19 mouse cellular contexts compared by ENCODE assay signal in the genomic region with DNA sequence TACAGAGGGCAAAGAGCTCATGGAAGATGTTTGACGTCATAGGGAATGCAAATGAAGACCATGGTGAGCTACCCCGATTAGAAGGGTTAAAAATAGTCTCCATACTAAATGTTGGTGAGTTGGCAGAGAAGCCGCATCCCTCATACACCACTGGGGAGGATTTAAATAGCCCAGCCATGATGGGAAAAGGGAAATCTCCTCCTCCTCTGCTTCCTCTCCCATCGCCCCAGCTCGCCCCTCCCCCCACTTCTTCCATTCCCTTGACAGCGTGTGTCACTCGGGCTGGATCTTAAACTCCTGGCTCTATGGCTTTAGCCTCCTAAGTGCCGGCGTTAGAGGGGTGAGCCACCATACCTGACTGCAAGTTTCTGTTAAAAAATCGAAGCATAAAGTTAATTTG.
DNase-seq lines count a peak whose midpoint lies in the region; ATAC-seq and TF ChIP-seq lines count a peak whose summit lies in the region.
"Had no signal": no experiment of that assay in that cellular context is flagged by ENCODE, and none has a peak within 500 bp of the region (broad histone marks: within the 10 kb centered on the region; RNA-seq: fewer than 3 reads in every experiment).

No protein-coding gene starts in this region.

- no peak overlapping the region for H3K9ac ChIP-seq in heart, embryonic 12.5 days
- no peak overlapping the region for H3K9ac ChIP-seq in heart, embryonic 14.5 days (ENCODE audit: low read length)
- H3K9ac ChIP-seq in heart, postnatal 0 days (replicated peaks; ENCODE audit: low read depth, low read length): no peak overlapping the region
- H3K9ac ChIP-seq: embryonic facial prominence, embryonic 12.5 days; forebrain, embryonic 15.5 days; hindbrain, embryonic 15.5 days had no signal

- H3K9me3 ChIP-seq in heart, embryonic 12.5 days (replicated peaks): no peaks in the 10 kb centered on the region
- no peaks in the 10 kb centered on the region for H3K9me3 ChIP-seq in heart, embryonic 14.5 days (ENCODE audit: control insufficient read depth, low read length)
- H3K9me3 ChIP-seq in heart, postnatal 0 days (replicated peaks; ENCODE audit: control insufficient read depth, low read length): no peaks in the 10 kb centered on the region
- H3K9me3 ChIP-seq: embryonic facial prominence, embryonic 12.5 days; forebrain, embryonic 15.5 days; hindbrain, embryonic 15.5 days had no signal

- ATAC-seq in heart, embryonic 12.5 days (ENCODE audit: insufficient number of reproducible peaks, low FRiP score): no peak
- ATAC-seq in heart, embryonic 14.5 days (ENCODE audit: insufficient number of reproducible peaks, insufficient read depth, low FRiP score, low read depth): no peak
- peak; percentile 50 for ATAC-seq in heart, postnatal 0 days (ENCODE audit: insufficient read depth, low read depth)
- ATAC-seq: forebrain, embryonic 15.5 days; intestine, embryonic 16.5 days had no signal

- intact Hi-C loops in left cerebral cortex, adult 2 months (cut with DNase I): no loop called here

- no peak overlapping the region for H3K27ac ChIP-seq in heart, embryonic 12.5 days (ENCODE audit: poor library complexity, severe bottlenecking)
- H3K27ac ChIP-seq in heart, embryonic 14.5 days (replicated peaks in 1 of 2; ENCODE audit: control insufficient read depth in 1 of 2, insufficient read depth in 1 of 2, low read depth in 2 of 2, low read length in 2 of 2): no peak overlapping the region
- H3K27ac ChIP-seq in heart, postnatal 0 days (ENCODE audit: low read depth): no peak overlapping the region
- no peak overlapping the region for H3K27ac ChIP-seq in left cerebral cortex, adult 2 months
- H3K27ac ChIP-seq: embryonic facial prominence, embryonic 12.5 days; forebrain, embryonic 15.5 days; heart, adult 2 months; hindbrain, embryonic 15.5 days had no signal

- DNase-seq in embryo, embryonic 11 days: peak; percentile 27
- DNase-seq in embryo, embryonic 9.5 days (ENCODE audit: extremely low spot score): no peak
- no peak for DNase-seq in heart, adult 18-20 months
- peak; percentile 67 for DNase-seq in heart, postnatal 0 days (ENCODE audit: low spot score)
- DNase-seq in testis, postnatal 14 days (ENCODE audit: low spot score): no peak
- no peak for DNase-seq in left cerebral cortex, adult 2 months (ENCODE audit: extremely low spot score in 1 of 2, low spot score in 2 of 2)
- DNase-seq: adrenal gland, postnatal 10 days; cerebellum, adult 11-12 months; cerebellum, adult 9-10 months; cerebellum, postnatal 25 days; gastrocnemius, postnatal 36 days; kidney, adult 2 months had no signal

- no peak for TF ChIP-seq EP300 in heart, postnatal 0 days (IDR thresholded peaks at IDR 0.05; ENCODE audit: low read depth)

- peak overlapping the region; percentile 36 for H3K4me2 ChIP-seq in heart, embryonic 12.5 days
- H3K4me2 ChIP-seq in heart, embryonic 14.5 days (ENCODE audit: low read length): peak overlapping the region; percentile 11
- H3K4me2 ChIP-seq in heart, postnatal 0 days (ENCODE audit: low read depth, low read length): peak overlapping the region; percentile 37
- H3K4me2 ChIP-seq: embryonic facial prominence, embryonic 12.5 days; forebrain, embryonic 15.5 days; hindbrain, embryonic 15.5 days had no signal

- no peak for TF ChIP-seq CTCF in heart, postnatal 0 days (IDR thresholded peaks at IDR 0.05; ENCODE audit: low read depth)
- TF ChIP-seq CTCF in left cerebral cortex, adult 2 months (IDR thresholded peaks at IDR 0.05): no peak

- no peaks in the 10 kb centered on the region for H3K36me3 ChIP-seq in heart, embryonic 12.5 days
- no peaks in the 10 kb centered on the region for H3K36me3 ChIP-seq in heart, embryonic 14.5 days (ENCODE audit: control insufficient read depth, insufficient read depth, low read length)
- H3K36me3 ChIP-seq in heart, postnatal 0 days (replicated peaks; ENCODE audit: control insufficient read depth, insufficient read depth, low read length): no peaks in the 10 kb centered on the region
- H3K36me3 ChIP-seq: embryonic facial prominence, embryonic 12.5 days; forebrain, embryonic 15.5 days; hindbrain, embryonic 15.5 days had no signal

- 29% methylated on average over 10 of the region's 10 CpGs for WGBS in heart, embryonic 12.5 days
- WGBS in heart, embryonic 14.5 days: 17% methylated on average over 10 of the region's 10 CpGs
- WGBS in heart, postnatal 0 days: 17% methylated on average over 10 of the region's 10 CpGs

- peaks cover 22% of the 10 kb centered on the region; the same call in 1 of the 2 replicates for H3K4me1 ChIP-seq in heart, embryonic 12.5 days (replicated peaks)
- H3K4me1 ChIP-seq in heart, embryonic 14.5 days (ENCODE audit: control insufficient read depth in 2 of 2, insufficient read depth in 2 of 2, low read length in 2 of 2): peaks cover 5 to 7% of the 10 kb centered on the region in 2 experiments; a peak in 3 of 4 replicates
- peaks cover 6% of the 10 kb centered on the region; the same call in 1 of the 2 replicates for H3K4me1 ChIP-seq in heart, postnatal 0 days (ENCODE audit: control insufficient read depth, insufficient read depth)

- H3K27me3 ChIP-seq in heart, embryonic 12.5 days (replicated peaks): no peaks in the 10 kb centered on the region
- no peaks in the 10 kb centered on the region for H3K27me3 ChIP-seq in heart, embryonic 14.5 days (ENCODE audit: control insufficient read depth, insufficient read depth, low read length)
- H3K27me3 ChIP-seq in heart, postnatal 0 days (ENCODE audit: control insufficient read depth, insufficient read depth, low read length): no peaks in the 10 kb centered on the region
- H3K27me3 ChIP-seq: embryonic facial prominence, embryonic 12.5 days; forebrain, embryonic 15.5 days; hindbrain, embryonic 15.5 days had no signal

- H3K4me3 ChIP-seq in heart, embryonic 12.5 days: no peak overlapping the region
- H3K4me3 ChIP-seq in heart, embryonic 14.5 days (ENCODE audit: control insufficient read depth in 1 of 2, insufficient read depth in 1 of 2, low read depth in 1 of 2, low read length in 2 of 2): no peak overlapping the region
- H3K4me3 ChIP-seq in heart, postnatal 0 days (ENCODE audit: low read depth, low read length): no peak overlapping the region
- H3K4me3 ChIP-seq in left cerebral cortex, adult 2 months: no peak overlapping the region
- H3K4me3 ChIP-seq: embryonic facial prominence, embryonic 12.5 days; forebrain, embryonic 15.5 days; heart, adult 2 months; hindbrain, embryonic 15.5 days had no signal

Comparison
In these comparisons a context has a peak if more than half of its experiments do, and no peak if none do; other contexts are left out.
1. DNase-seq: peak in embryo, embryonic 11 days (single experiment) and heart, postnatal 0 days (single experiment); none in embryo, embryonic 9.5 days (single experiment), heart, adult 18-20 months (0 of 2), testis, postnatal 14 days (single experiment) and left cerebral cortex, adult 2 months (0 of 2).
2. Peak in every context shown above with its lines, with median percentiles within 50 percentile points of each other: H3K4me2 ChIP-seq.